Mouse (Mus musculus): ENCODE data around the gene Nectin3.
A peak's percentile ranks its signal among the peaks of the same experiment; 100 is the strongest.

Gene Nectin3

DNA sequence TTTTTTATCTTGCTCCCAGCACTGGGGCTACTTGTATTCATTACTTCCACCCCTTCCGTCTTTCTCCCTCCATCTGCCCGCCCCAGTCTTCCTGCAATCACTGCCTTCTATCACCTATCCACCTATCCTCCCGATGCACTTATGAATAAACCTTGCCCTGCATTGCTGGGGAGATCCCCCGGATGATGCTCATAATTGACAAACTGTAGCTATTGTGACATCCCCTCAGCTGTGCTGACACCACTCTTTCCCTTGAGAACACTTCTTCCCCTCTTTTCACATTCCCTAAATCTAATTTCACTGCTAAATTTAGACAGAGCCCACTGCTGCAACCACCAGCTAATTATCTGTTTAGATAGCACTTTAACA, at the start of gene Nectin3:
Gene Nectin3 (minus strand): TSS at position 105 of the 369 bp plus-strand sequence.
- no peak for DNase-seq (ENCODE audit: inconsistent ontology term)

DNA sequence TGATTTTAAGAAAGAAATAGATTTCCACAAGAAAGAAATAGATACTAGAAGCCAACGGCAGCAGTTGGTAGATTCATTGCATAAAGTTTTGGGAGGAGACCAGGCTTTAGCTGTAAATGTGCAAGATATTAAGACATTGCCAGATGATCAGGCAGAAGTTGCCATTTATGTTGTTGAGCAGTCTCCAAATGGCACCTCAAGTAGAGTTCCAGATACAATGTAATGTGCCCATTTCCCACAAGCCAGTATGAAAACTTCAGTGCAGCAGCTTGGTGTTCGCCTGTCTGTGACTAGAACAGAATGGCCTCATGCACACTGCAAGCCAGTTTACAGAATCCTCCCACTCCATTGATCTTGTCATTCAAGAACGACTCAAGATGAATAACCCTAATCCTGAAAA, 39.8 kb upstream of the Nectin3 start:
- DNase-seq (ENCODE audit: inconsistent ontology term) = no peak

DNA sequence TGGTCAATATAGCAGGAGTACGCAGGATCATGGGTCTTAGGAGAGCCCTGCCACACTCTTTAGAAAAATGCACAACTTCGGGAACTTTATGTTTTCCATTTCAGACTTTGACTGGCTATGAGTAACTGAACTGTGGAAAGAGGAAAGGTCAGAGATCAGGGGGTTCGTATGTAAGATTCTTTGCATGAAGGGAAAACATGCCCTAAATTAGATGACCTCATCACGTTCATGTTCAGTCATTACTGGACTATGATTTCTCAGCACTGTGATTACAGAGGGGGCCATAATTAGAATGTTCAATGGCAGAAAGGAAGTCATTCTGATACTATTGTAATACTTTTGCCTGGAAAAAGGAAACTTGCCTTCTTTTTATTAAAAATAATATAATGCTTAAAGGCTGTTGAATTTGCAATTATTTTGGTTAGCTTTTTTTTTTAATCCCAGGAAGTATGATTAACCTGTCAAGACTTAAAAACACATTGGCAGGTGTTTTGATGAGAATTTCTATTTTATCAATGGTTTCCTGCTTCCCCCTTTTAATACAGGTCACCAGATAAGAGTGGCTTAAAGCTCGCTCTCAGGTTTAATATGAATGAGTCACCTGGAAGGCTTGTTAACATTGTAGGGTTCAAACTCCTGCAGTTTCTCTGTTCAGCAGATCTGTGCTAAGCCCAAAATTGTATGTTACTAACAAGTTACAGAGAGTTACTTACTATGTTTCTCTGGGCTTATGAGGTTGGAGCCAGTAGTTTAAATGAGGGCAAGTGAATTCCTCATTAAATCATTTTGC, 34.3 kb upstream of the Nectin3 start:
- DNase-seq (ENCODE audit: inconsistent ontology term) = no peak

GRCm38 (mm10) chr16:46531023-46531422, 32.7 kb upstream of the Nectin3 start:
- DNase-seq (ENCODE audit: inconsistent ontology term) = no peak

GRCm38 (mm10) chr16:46520885-46521417, 22.6 kb upstream of the Nectin3 start:
- DNase-seq (ENCODE audit: inconsistent ontology term) = no peak

DNA sequence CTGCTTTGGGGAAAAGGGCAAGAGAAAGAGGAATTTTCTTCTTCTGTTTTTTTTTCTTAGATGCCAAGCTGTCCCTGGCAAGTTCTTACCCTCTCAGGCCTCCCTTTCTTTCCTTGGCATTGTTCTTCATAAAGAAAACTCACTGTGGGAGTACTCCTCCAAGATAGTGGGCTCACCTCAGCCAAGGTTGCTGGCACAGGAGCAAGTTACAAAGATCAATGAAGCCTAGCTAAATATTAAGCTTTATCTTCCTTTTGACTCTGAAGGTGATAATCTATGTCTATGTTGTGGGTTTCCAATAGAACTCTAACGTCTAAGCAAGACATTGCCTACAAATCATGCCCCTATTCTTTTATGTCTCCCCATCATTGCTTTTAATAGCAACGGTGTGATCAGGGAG, 21.3 kb upstream of the Nectin3 start:
- DNase-seq (ENCODE audit: inconsistent ontology term) = no peak

- no peak for DNase-seq (ENCODE audit: inconsistent ontology term)
Observed at GRCm38 (mm10) chr16:46507944-46508333, 9.6 kb upstream of the Nectin3 start.

DNA sequence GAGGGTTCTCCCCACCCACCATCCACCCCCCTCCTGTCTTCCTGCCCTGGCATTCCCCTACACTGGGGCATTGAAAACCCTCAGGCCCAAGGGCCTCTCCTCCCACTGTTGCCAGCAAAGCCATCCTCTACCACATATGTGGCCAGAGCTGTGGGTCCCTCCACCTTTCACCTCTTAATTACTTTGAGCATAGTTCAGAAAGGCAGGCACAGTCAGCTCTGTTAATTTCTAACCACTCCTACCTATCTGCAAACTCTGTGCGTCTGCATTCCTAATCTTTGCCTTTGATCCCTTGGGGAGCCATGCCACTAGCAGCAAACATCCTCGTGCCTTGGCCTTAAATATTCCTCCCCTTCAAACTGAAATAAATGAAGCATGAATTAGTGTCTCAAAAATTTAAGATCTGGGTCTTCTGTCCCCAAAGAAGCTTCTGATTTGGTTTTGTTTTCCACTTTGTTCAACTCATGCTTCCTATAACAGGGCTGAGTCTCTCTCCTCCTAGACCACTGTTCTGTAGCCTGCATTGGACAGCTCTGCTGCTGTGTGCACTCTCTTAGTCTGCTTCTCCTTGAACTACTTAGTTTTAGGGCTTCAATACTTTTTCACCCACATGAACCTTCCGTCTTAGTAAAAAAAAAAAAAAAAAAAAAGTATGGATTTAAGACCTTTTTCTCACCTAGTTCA, 9.1 kb upstream of the Nectin3 start:
- DNase-seq (ENCODE audit: inconsistent ontology term) = no peak

GRCm38 (mm10) chr16:46504006-46504405, 5.7 kb upstream of the Nectin3 start:
- no peak for DNase-seq (ENCODE audit: inconsistent ontology term)

DNA sequence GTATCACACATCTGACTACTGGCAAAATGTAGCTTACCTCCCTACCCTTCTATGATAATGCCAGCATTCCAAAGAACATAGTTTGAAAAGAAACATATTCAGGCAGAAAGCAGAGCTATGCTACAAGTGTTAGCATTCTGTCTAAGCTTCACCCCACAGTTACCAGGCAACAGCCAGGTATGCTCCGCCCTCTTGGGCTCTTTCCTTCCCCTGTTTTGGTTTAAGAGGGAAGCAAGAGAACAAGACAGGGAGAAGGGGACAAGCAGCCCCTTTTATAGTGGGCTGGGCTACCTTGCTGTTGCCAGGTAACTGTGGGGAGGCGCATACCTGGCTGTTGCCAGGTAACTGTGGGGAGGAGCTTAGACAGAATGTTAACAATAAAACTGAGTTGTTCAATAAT, 4.0 kb upstream of the Nectin3 start:
- no peak for DNase-seq (ENCODE audit: inconsistent ontology term)

DNA sequence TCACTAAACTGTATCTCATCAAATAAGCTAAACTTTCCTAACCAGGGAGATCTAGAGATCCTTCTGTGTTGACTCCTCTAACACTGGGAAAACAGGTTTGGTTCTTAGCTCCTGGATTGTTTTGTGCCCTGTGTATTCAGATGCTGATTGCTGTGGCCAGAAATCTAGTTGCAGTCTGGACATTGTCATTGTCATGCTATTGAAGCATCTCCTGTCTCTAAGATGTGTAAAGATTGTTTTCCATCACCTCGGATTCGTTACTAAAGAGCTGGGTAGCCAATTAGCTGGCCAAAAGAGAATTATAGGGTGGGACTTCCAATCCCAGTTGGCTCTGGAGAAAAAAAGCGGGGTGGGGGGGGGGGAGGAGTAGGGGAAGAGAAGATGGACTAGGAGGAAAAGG, 2.4 kb upstream of the Nectin3 start:
- no peak for DNase-seq (ENCODE audit: inconsistent ontology term)

GRCm38 (mm10) chr16:46497686-46498420, 472 bp downstream of the Nectin3 start:
- DNase-seq (ENCODE audit: inconsistent ontology term) = no peak

GRCm38 (mm10) chr16:46496889-46497685, 1.2 kb downstream of the Nectin3 start:
- DNase-seq (ENCODE audit: inconsistent ontology term) = peak; percentile 99

GRCm38 (mm10) chr16:46496031-46496868, 2.1 kb downstream of the Nectin3 start:
- peak; percentile 75 for DNase-seq (ENCODE audit: inconsistent ontology term)

GRCm38 (mm10) chr16:46495201-46495600, 3.1 kb downstream of the Nectin3 start:
- peak; percentile 36 for DNase-seq (ENCODE audit: inconsistent ontology term)

GRCm38 (mm10) chr16:46487436-46488097, 10.8 kb downstream of the Nectin3 start:
- DNase-seq (ENCODE audit: inconsistent ontology term) = no peak

GRCm38 (mm10) chr16:46477336-46477735, 21.0 kb downstream of the Nectin3 start:
- no peak for DNase-seq (ENCODE audit: inconsistent ontology term)

DNA sequence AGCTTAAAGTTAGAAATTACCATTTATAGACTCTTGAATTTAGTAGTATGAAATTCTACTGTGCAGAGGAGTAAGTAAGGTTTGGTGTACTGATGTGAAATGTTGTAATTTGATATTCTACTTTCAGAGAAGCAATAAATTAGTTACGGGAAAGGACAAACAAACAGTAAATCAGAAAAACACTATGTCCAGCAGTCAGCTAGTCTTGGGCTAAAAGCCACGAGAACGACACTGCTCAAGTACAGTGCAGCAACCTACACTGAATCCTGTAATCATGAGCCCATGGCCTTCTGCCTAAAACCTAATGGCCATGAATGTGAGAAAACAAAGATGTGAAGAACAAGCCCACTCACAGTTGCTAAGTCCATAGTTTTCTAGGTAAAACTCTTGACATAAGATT, 46.9 kb downstream of the Nectin3 start:
- DNase-seq (ENCODE audit: inconsistent ontology term) = no peak

DNA sequence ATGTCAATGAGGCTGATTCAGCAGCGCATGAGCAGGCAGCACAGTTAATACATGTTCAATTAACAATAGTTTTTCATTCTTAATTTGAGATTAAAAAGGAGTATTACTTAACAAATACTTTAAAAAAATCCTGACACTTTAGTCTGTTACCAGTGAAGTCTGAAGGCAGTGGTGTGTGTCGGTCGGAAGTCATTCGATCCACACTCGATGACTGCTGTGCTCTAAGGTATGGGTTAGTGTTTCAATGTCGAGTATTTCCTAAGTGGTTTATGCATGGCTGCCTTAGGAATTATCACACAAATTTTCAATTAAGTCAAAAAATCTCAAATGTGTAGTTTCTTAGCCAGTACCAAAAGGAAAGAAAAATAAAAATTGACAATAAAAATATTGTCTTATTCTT, 49.3 kb downstream of the Nectin3 start:
- DNase-seq (ENCODE audit: inconsistent ontology term) = no peak

GRCm38 (mm10) chr16:46431317-46431716, 67.0 kb downstream of the Nectin3 start:
- DNase-seq (ENCODE audit: inconsistent ontology term) = no peak

Measured in Muller cell, postnatal 12 days (primary cell).